Mouse (Mus musculus): ENCODE results near the gene Fzr1.

GRCm38 (mm10) chr10:81383802-81384604, 5.7 kb upstream of the Fzr1 start, which contains the start of the genes Dohh and Gm48551:
- TF ChIP-seq GATA1 (IDR thresholded peaks at IDR 0.05; ENCODE audit: low read length) (no peak), TAL1 (IDR thresholded peaks at IDR 0.05; ENCODE audit: low read length) (no peak)
